Mouse (Mus musculus) v-Abl transformed pro-B cells (cell line): ENCODE results near the gene Chn2.

ENCODE experiments used
- in situ Hi-C, 2 experiments: fragments of 400-800 bp; cut with MboI; formaldehyde crosslinking; loops; one replicate each; pipeline ENCODE4 v1.15.1; 2025; ENCODE audit not compliant: unreplicated experiment in 2 of 2

The Chn2 gene

GRCm38 (mm10) chr6:54224325-54224724 is 185.0 kb downstream of the Chn2 start:
- in situ Hi-C loops = loop anchor here (10.0 to 25.0 kb wide), 2 partner anchors 260 to 1962 kb away; partner anchors contain the start of gene Hoxa13 (in 1 of the 2)

- in situ Hi-C loops = loop anchor here (5.0 to 25.0 kb wide), 5 partner anchors 261 to 1363 kb away; no protein-coding TSS in a partner anchor
These were observed 186.0 kb downstream of the Chn2 start for GRCm38 (mm10) chr6:54225327-54225726.

- in situ Hi-C loops = loop anchor here (5.0 to 25.0 kb wide), 5 partner anchors 262 to 1365 kb away; no protein-coding TSS in a partner anchor
These were observed 187.7 kb downstream of the Chn2 start for GRCm38 (mm10) chr6:54227061-54227460.

- in situ Hi-C loops = loop anchor here (5.0 to 25.0 kb wide), 5 partner anchors 264 to 1366 kb away; no protein-coding TSS in a partner anchor
These were observed 189.1 kb downstream of the Chn2 start for GRCm38 (mm10) chr6:54228421-54228820.

GRCm38 (mm10) chr6:54228874-54229273 is 189.5 kb downstream of the Chn2 start:
- in situ Hi-C loops = loop anchor here (5.0 to 25.0 kb wide), 5 partner anchors 264 to 1367 kb away; no protein-coding TSS in a partner anchor

- in situ Hi-C loops = loop anchor here in 1 of 2 experiments (5.0 to 25.0 kb wide), 3 partner anchors 455 to 1370 kb away; no protein-coding TSS in a partner anchor
These were observed 192.6 kb downstream of the Chn2 start for GRCm38 (mm10) chr6:54231769-54232558.

- in situ Hi-C loops = loop anchor here in 1 of 2 experiments (25.0 kb wide), 2 partner anchors 1274 to 1374 kb away; no protein-coding TSS in a partner anchor
These were observed 197.1 kb downstream of the Chn2 start for GRCm38 (mm10) chr6:54236441-54236840.

- in situ Hi-C loops = loop anchor here in 1 of 2 experiments (25.0 kb wide), 2 partner anchors 1279 to 1379 kb away; no protein-coding TSS in a partner anchor
These were observed 202.4 kb downstream of the Chn2 start for GRCm38 (mm10) chr6:54241761-54242160.

GRCm38 (mm10) chr6:54242286-54242685 is 202.9 kb downstream of the Chn2 start:
- in situ Hi-C loops = loop anchor here in 1 of 2 experiments (25.0 kb wide), 2 partner anchors 1280 to 1380 kb away; no protein-coding TSS in a partner anchor

- in situ Hi-C loops = loop anchor here in 1 of 2 experiments (25.0 kb wide), 2 partner anchors 1286 to 1386 kb away; no protein-coding TSS in a partner anchor
These were observed 209.2 kb downstream of the Chn2 start for GRCm38 (mm10) chr6:54248354-54249252.

GRCm38 (mm10) chr6:54251401-54252191 is 212.2 kb downstream of the Chn2 start:
- in situ Hi-C loops = no loop called here

GRCm38 (mm10) chr6:54253206-54253605 is 213.9 kb downstream of the Chn2 start:
- in situ Hi-C loops = no loop called here

GRCm38 (mm10) chr6:54253881-54254280 is 214.5 kb downstream of the Chn2 start:
- in situ Hi-C loops = no loop called here

GRCm38 (mm10) chr6:54254759-54255158 is 215.4 kb downstream of the Chn2 start:
- in situ Hi-C loops = no loop called here

GRCm38 (mm10) chr6:54255321-54255720 is 216.0 kb downstream of the Chn2 start:
- in situ Hi-C loops = no loop called here

GRCm38 (mm10) chr6:54256397-54256796 is 217.0 kb downstream of the Chn2 start:
- in situ Hi-C loops = no loop called here

GRCm38 (mm10) chr6:54257552-54257951 is 218.2 kb downstream of the Chn2 start:
- in situ Hi-C loops = no loop called here

GRCm38 (mm10) chr6:54258462-54258861 is 219.1 kb downstream of the Chn2 start:
- in situ Hi-C loops = no loop called here

- in situ Hi-C loops = no loop called here
These were observed 223.4 kb downstream of the Chn2 start for GRCm38 (mm10) chr6:54262732-54263131.

GRCm38 (mm10) chr6:54263890-54264289 is 224.5 kb downstream of the Chn2 start:
- in situ Hi-C loops = no loop called here
